Mouse (Mus musculus): Measurements from ENCODE around the gene Sde2. TPM values are rescaled to one million over a fixed set of nuclear protein-coding genes. Genes with fewer than 3 reads are reported as not detected.

The Sde2 gene
- polyA plus RNA-seq, 1 experiment from 2014 or later = 18.8 TPM

DNA sequence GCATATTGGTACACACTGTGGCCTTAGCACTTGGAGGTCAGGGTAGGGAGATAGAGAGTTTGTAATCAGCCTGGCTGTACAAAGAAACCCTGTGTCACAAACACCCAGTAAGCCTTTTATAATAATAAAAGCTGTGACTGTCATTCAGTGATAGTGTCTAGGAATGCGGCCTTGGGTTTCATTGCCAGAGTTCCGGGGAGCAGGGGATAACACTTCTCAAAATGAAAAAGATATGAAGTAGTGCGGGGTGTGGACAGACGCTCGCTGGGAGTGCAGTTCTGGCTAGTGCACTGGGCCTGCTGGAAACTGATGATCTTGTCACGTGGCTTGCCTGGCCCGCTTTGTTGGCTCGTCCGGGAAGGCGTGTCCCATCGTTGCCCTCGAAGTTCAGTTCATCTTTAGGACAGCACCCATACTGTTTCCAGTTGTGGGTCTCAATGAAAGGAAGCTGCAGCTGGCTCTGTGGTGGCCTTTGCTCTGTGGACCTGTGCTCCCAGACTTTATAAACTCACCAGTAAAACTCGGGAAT, 19.3 kb downstream of the Sde2 start:
- no peak for TF ChIP-seq EP300 (optimal IDR thresholded peaks at IDR 0.05)
- TF ChIP-seq CTCF (IDR thresholded peaks at IDR 0.05; ENCODE audit: low read depth) = no peak
- no peak overlapping the region for H3K4me2 ChIP-seq (replicated peaks; ENCODE audit: low read depth)
- H3K9ac ChIP-seq (ENCODE audit: low read length) = no peak overlapping the region
- no peak overlapping the region for H3K4me3 ChIP-seq (ENCODE audit: low read depth, low read length)
- DNase-seq (ENCODE audit: low spot score) = no peak
- H3K27me3 ChIP-seq (ENCODE audit: control insufficient read depth, insufficient read depth, low read length) = no peaks in the 10 kb centered on the region
- WGBS = 54% methylated on average over 13 of the region's 13 CpGs
- H3K36me3 ChIP-seq (ENCODE audit: control insufficient read depth, insufficient read depth, low read length) = peaks cover 12% of the 10 kb centered on the region; the same call in 1 of the 2 replicates
- no peaks in the 10 kb centered on the region for H3K4me1 ChIP-seq (replicated peaks; ENCODE audit: control insufficient read depth, insufficient read depth)
- no peaks in the 10 kb centered on the region for H3K9me3 ChIP-seq (ENCODE audit: control insufficient read depth, low read length)
- H3K27ac ChIP-seq (replicated peaks) = no peak overlapping the region
- ATAC-seq (ENCODE audit: low FRiP score, low TSS enrichment) = no peak

DNA sequence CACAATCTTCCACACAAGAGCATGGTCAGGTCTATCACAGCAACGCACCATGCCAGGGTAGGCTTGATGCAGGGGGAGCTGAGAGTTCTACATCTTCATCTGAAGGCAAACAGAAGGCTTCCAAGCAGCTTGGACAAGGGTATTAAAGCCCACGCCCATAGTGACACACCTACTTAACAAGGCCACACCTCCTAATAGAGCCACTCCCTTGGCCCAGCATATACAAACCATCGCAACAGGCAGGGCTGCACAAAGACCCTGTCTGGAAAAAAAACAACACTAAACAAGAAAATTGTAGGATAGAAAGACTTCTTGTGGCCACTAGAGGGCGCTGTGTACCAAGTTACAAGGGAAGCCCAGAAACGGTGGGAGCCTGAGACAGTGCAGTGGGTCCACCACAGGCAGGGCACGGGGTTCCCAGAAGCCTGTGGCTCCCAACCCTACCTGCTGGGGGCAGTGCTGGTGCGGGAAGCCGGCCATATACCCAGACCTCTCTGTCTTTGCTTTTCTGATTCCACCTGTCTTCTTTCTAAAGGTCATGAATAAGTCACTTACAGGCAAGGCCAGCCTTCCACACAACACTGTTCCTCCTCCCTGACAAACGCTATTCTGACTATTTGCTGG, 23.0 kb downstream of the Sde2 start:
- Histone ChIP-seq H3K27me3 (ENCODE audit: control insufficient read depth, insufficient read depth, low read length) (no peaks in the 10 kb centered on the region), H3K9me3 (ENCODE audit: control insufficient read depth, low read length) (no peaks in the 10 kb centered on the region), H3K4me2 (replicated peaks; ENCODE audit: low read depth) (no peak overlapping the region), H3K27ac (replicated peaks) (no peak overlapping the region), H3K9ac (ENCODE audit: low read length) (no peak overlapping the region), H3K4me3 (ENCODE audit: low read depth, low read length) (no peak overlapping the region), H3K4me1 (replicated peaks; ENCODE audit: control insufficient read depth, insufficient read depth) (no peaks in the 10 kb centered on the region), H3K36me3 (ENCODE audit: control insufficient read depth, insufficient read depth, low read length) (no peaks in the 10 kb centered on the region)
- ATAC-seq (ENCODE audit: low FRiP score, low TSS enrichment) (peak; percentile 73), DNase-seq (ENCODE audit: low spot score) (peak; percentile 69)
- TF ChIP-seq CTCF (IDR thresholded peaks at IDR 0.05; ENCODE audit: low read depth) (peak; percentile 82), EP300 (optimal IDR thresholded peaks at IDR 0.05) (no peak)
- 20% methylated on average over 9 of the region's 9 CpGs for WGBS

DNA sequence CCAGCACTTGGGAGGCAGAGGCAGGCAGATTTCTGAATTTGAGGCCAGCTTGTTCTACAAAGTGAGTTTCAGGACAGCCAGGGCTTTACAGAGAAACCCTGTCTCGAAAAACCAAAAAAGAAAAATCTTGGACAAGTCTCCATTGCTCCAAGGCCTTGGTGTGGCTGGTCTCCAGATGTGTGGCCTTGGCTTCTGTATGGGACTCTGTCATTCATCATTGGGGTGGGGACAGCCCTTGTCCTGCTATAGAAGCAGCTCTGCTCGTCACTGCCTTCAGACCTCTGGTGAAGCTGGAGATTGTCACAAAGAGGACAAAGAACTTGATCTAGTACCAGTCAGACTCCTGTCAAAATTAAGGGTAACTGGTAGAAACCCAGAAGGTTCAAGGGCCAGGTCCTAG, 23.7 kb downstream of the Sde2 start:
- TF ChIP-seq CTCF (IDR thresholded peaks at IDR 0.05; ENCODE audit: low read depth) (no peak), EP300 (optimal IDR thresholded peaks at IDR 0.05) (no peak)
- no peaks in the 10 kb centered on the region for H3K36me3 ChIP-seq (ENCODE audit: control insufficient read depth, insufficient read depth, low read length)

DNA sequence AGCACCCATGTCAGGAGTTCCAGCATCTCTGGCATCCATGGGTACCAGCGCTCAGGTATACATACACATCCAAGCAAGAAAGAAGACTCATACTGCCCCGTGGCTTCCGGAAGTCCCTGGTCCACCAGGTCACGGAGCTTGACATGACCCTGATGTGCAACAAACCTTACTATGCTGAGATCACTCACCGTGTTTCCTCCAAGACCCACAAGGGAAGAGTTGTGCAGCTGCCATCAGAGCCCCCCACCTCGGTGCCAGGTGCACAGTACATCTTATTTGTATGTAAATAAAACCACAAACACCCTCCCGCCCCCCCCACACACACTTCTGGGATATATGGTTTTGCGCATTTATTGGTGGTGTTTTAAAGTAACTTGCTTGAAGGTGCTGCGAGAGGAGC, 24.2 kb downstream of the Sde2 start:
- DNase-seq (ENCODE audit: low spot score) (no peak), ATAC-seq (ENCODE audit: low FRiP score, low TSS enrichment) (no peak)
- Histone ChIP-seq H3K9ac (ENCODE audit: low read length) (no peak overlapping the region), H3K27ac (replicated peaks) (no peak overlapping the region), H3K4me2 (replicated peaks; ENCODE audit: low read depth) (no peak overlapping the region), H3K9me3 (ENCODE audit: control insufficient read depth, low read length) (no peaks in the 10 kb centered on the region), H3K4me3 (ENCODE audit: low read depth, low read length) (no peak overlapping the region), H3K4me1 (replicated peaks; ENCODE audit: control insufficient read depth, insufficient read depth) (no peaks in the 10 kb centered on the region), H3K36me3 (ENCODE audit: control insufficient read depth, insufficient read depth, low read length) (no peaks in the 10 kb centered on the region), H3K27me3 (ENCODE audit: control insufficient read depth, insufficient read depth, low read length) (no peaks in the 10 kb centered on the region)
- TF ChIP-seq CTCF (IDR thresholded peaks at IDR 0.05; ENCODE audit: low read depth) (no peak), EP300 (optimal IDR thresholded peaks at IDR 0.05) (no peak)
- WGBS = 87% methylated on average over 9 of the region's 9 CpGs

More for the DNA sequence above, 23.7 kb downstream of the Sde2 start:
- no peak overlapping the region for H3K4me2 ChIP-seq (replicated peaks; ENCODE audit: low read depth)
- H3K27me3 ChIP-seq (ENCODE audit: control insufficient read depth, insufficient read depth, low read length) = no peaks in the 10 kb centered on the region
- no peak overlapping the region for H3K27ac ChIP-seq (replicated peaks)
- WGBS = 59% methylated on average over 2 of the region's 2 CpGs
- H3K4me3 ChIP-seq (ENCODE audit: low read depth, low read length) = no peak overlapping the region
- no peaks in the 10 kb centered on the region for H3K4me1 ChIP-seq (replicated peaks; ENCODE audit: control insufficient read depth, insufficient read depth)
- no peak overlapping the region for H3K9ac ChIP-seq (ENCODE audit: low read length)
- H3K9me3 ChIP-seq (ENCODE audit: control insufficient read depth, low read length) = no peaks in the 10 kb centered on the region
- DNase-seq (ENCODE audit: low spot score) = no peak
- no peak for ATAC-seq (ENCODE audit: low FRiP score, low TSS enrichment)

DNA sequence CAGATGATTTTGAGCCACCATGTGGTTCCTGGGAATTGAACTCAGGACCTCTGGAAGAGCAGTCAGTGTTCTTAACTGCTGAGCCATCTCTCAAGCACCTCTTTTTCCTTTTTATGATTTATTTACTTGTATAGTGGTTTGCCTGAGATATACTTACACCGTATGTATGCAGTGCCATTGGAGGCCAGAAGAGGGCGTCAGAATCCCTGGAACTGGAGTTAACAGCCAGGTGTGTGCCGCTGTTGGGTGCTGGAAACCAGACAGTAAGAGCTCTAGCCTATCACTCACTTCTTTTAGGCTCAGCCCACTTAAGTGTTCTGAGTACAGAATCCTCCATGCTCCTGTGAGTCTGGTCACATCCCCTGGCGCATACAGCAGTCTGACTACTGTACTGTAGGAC, 26.5 kb downstream of the Sde2 start:
- Histone ChIP-seq H3K27me3 (ENCODE audit: control insufficient read depth, insufficient read depth, low read length) (no peaks in the 10 kb centered on the region), H3K4me3 (ENCODE audit: low read depth, low read length) (no peak overlapping the region), H3K27ac (replicated peaks) (no peak overlapping the region), H3K4me1 (replicated peaks; ENCODE audit: control insufficient read depth, insufficient read depth) (no peaks in the 10 kb centered on the region), H3K4me2 (replicated peaks; ENCODE audit: low read depth) (no peak overlapping the region), H3K9ac (ENCODE audit: low read length) (no peak overlapping the region), H3K9me3 (ENCODE audit: control insufficient read depth, low read length) (no peaks in the 10 kb centered on the region), H3K36me3 (ENCODE audit: control insufficient read depth, insufficient read depth, low read length) (no peaks in the 10 kb centered on the region)
- 76% methylated on average over 4 of the region's 4 CpGs for WGBS
- DNase-seq (ENCODE audit: low spot score) (no peak), ATAC-seq (ENCODE audit: low FRiP score, low TSS enrichment) (no peak)
- TF ChIP-seq CTCF (IDR thresholded peaks at IDR 0.05; ENCODE audit: low read depth) (peak; percentile 44), EP300 (optimal IDR thresholded peaks at IDR 0.05) (no peak)

GRCm38 (mm10) chr1:180881768-180882167, 30.8 kb downstream of the Sde2 start:
- TF ChIP-seq CTCF (IDR thresholded peaks at IDR 0.05; ENCODE audit: low read depth) (no peak), EP300 (optimal IDR thresholded peaks at IDR 0.05) (no peak)
- H3K9ac ChIP-seq (ENCODE audit: low read length) = no peak overlapping the region
- ATAC-seq (ENCODE audit: low FRiP score, low TSS enrichment) (no peak), DNase-seq (ENCODE audit: low spot score) (no peak)
- H3K4me1 ChIP-seq (replicated peaks; ENCODE audit: control insufficient read depth, insufficient read depth) = no peaks in the 10 kb centered on the region
- no peaks in the 10 kb centered on the region for H3K9me3 ChIP-seq (ENCODE audit: control insufficient read depth, low read length)
- H3K4me2 ChIP-seq (replicated peaks; ENCODE audit: low read depth) = no peak overlapping the region
- no peak overlapping the region for H3K27ac ChIP-seq (replicated peaks)
- H3K36me3 ChIP-seq (ENCODE audit: control insufficient read depth, insufficient read depth, low read length) = no peaks in the 10 kb centered on the region
- H3K27me3 ChIP-seq (ENCODE audit: control insufficient read depth, insufficient read depth, low read length) = no peaks in the 10 kb centered on the region
- WGBS = 58% methylated on average over 3 of the region's 3 CpGs
- H3K4me3 ChIP-seq (ENCODE audit: low read depth, low read length) = no peak overlapping the region
